Mouse (Mus musculus) MEL-GATA-1-ER (cell line): Measurements from ENCODE around the gene Rgs9bp.

Source experiments
- DNase-seq: peaks from one replicate; pipeline ENCODE4 v3.0.0-alpha.2; 2012; ENCODE audit warnings: low read depth; ENCODE audit errors: extremely low read depth

Gene Rgs9bp

GRCm38 (mm10) chr7:35585191-35586054, at the start of gene Rgs9bp:
Gene Rgs9bp, minus strand, starts transcription at chr7:35585582.
- DNase-seq, result peak; percentile 36

DNA sequence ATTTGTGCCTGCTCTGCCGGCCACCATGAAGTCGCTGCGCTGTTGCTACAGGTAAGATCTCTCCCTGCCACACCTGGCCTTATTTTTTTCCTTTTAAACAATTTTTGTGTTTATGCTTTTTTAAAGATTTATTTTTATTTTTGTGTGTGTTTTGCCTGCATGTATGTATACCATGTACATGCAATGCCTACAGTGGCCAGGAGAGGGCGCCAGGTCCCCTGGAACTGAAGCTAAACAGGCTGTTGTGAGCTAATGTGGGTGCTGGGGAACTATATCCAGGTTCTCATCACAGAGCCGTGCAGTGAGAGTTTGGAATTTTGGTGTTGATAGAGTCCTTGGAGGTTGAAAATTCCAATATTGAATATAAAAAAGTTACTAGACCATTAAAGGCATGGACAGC, 43.1 kb upstream of the Rgs9bp start:
- no peak for DNase-seq

GRCm38 (mm10) chr7:35627371-35627770, 42.0 kb upstream of the Rgs9bp start:
- no peak for DNase-seq

GRCm38 (mm10) chr7:35626038-35626437, 40.7 kb upstream of the Rgs9bp start:
- DNase-seq, result no peak

DNA sequence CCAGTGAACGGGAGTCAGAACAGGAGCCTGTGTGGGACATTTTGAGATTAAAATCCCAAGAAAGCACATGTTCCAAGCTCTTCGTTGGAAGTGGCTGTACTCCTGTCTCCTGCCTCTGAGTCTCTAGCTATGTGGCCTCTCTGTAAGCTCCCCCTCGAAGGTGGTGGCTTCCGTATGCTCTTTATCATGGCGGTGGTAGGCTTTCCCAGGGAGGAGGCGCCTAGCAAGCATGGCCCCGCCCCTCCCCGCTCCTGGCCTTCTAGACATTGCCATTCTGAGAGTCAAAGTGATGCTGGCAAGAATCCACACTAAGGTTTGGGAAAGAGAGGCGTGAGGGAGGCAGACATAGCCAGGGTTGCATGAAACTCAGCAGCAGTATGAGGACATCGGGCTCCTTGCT, 37.2 kb upstream of the Rgs9bp start:
- DNase-seq, result no peak

DNA sequence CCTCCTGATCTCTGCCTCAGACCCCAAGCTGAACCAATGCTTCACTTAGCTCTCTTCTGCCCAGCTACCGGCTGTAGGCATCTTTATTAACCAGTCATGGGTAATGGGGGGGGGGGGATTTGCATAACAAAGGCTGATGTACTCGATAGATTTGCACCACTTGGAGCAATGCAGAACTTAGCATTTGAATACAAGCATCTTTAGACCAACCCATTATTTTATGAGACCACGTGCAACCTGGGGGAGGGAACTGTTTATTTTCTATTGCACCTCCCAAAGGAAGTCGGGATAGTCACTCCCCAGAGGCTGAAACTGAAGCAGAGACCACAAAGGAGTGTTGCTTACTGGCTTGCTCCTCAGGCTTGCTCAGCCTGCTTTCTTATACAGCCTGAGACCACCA, 32.1 kb upstream of the Rgs9bp start:
- no peak for DNase-seq

DNA sequence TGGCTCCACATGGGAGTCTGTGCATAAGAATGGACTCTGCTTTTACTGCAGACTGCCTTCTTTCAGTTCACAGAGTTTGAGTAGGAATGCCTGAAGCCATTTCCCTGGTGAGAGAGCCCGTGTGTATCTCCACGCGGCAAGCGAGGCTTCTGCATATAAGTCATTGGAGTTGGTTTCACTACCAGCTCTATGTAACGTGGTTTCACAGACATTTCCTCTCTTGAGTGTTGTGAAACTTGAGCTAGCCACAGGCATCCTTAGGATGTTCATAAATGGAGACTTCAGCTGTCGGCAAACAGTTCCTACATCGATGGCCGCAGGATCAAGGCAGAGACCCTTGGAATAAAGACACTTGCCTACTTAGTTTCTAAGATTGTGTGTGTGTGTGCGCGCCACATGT, 23.9 kb upstream of the Rgs9bp start:
- DNase-seq, result no peak

DNA sequence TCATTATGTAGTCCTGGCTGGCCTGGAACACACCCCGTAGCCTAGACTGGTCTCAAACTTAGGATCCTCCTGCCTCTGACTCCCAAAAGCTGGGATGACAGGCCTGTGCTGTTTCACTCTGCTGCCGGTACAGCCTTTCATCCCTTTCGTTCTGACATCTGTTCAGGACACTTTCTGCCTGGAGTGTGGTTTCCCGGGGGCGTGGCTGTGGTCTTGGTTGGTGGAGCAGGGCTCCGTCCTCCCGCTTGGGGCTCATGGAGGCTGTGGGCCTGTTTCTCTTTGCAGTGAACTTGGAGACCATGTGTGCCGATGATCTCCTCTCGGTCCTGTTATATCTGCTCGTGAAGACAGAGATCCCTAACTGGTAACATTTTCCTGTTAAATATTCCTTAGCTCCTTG, 21.4 kb upstream of the Rgs9bp start:
- no peak for DNase-seq

DNA sequence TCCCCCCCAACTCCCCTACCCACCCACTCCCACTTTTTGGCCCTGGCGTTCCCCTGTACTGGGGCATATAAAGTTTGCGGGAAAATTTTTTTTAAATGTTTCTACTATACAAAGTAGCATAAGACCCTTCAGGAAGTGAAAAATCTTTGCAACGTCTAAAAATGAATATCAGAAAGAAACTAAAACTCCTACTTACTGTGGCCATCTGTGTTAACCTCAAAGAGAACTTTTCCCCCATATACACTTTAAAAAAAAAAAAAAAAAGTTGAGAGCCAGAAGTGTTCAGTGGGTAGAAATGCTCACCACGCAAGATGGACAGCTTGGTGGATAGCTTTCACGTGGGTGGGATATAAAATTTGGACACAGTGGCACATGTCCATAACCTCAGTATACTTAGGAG, 17.4 kb upstream of the Rgs9bp start:
- no peak for DNase-seq

- peak; percentile 35 for DNase-seq
Observed at GRCm38 (mm10) chr7:35601106-35601505, 15.7 kb upstream of the Rgs9bp start.

DNA sequence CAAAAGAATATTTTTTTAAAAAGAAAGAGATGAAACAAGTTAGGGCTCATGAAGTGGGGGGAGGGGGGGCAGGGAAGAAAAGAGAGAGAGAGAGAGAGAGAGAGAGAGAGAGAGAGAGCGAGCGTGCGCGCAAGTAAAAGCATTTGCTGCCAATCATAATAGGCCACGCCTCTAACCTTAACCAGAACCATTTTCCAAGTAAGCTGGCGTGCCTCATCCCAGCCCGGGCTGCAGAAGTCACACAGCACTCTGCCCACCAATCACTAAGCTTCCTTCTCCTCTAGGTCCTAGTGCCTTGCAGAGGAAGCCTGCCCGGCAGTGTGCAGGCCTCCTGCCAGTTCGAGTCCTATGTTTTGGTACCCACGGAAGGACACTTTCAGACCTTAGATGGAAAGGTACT, 14.6 kb upstream of the Rgs9bp start:
- no peak for DNase-seq

- no peak for DNase-seq
Observed at GRCm38 (mm10) chr7:35599492-35599891, 14.1 kb upstream of the Rgs9bp start.

- no peak for DNase-seq
Observed at GRCm38 (mm10) chr7:35594311-35594710, 8.9 kb upstream of the Rgs9bp start.

DNA sequence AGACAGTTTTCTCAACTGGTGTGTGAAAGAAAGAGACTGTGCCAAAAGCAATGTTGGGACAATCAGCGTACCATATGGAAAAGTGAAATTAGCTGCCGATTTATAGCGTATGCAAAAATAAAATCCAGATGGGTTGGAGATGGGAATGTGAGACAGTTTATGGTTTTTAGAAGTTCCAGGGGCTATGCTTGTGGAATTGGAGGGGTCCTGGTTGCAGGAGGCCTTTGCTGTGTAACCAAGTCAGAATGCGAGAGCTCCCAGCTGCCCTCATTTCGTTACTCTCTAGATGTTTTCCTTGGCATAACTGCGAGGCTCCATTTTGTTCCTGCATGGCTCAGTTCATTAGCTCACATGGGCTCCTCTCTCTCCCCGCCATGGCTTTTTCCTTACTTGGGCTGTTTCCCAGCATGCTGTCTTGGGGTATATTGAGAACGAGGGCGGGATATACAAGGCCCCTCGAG, 5.4 kb upstream of the Rgs9bp start:
- DNase-seq, result no peak

DNA sequence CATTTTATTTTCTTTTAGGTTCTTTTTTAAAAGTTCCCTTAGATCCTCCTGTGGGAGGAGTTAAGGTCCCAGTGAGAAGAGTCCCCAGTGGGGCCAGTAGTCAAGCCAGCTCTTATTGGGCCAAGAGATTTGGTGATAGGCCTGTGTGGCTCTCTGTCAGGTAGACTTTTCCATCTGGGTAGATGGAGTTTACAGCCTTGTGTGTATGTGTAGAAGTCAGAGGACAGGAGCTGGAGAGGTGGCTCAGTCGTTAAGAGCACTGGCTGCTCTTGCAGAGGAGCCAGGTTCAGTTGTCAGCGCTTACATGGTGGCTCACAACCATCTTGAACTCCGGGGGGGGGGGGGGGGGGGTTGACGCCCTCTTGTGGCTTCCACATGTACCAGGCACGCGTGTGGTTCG, 4.1 kb upstream of the Rgs9bp start:
- no peak for DNase-seq

GRCm38 (mm10) chr7:35588680-35589428, 3.5 kb upstream of the Rgs9bp start:
- DNase-seq, result peak; percentile 89

GRCm38 (mm10) chr7:35587728-35588127, 2.3 kb upstream of the Rgs9bp start:
- DNase-seq, result no peak

- DNase-seq, result no peak
Observed at GRCm38 (mm10) chr7:35586906-35587445, 1.6 kb upstream of the Rgs9bp start.

GRCm38 (mm10) chr7:35586055-35586905, 898 bp upstream of the Rgs9bp start, which contains the start of gene Ankrd27:
Gene Ankrd27, plus strand, starts transcription at chr7:35586244.
- DNase-seq, result peak; percentile 93

DNA sequence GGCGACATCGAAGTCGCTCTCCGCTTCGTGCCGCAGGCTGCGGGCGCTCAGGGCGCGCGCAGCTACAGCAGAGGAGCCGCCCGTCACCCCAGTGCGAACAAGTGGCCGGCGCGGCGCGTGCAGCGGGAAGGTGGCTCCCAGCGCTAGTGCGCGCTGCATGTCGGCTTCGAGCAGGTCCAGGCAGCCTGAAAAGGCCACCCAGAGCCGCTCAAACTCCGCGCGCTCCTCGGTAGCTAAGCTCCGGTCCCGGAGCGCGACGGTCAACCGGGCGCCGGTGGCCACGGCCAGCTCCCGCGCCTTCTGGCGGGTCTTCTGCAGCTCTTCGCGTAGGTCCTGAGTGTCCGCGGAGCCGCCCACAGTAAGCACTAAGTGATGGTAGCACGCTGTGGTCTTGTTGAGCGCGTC, 594 bp downstream of the Rgs9bp start:
- DNase-seq, result no peak

DNA sequence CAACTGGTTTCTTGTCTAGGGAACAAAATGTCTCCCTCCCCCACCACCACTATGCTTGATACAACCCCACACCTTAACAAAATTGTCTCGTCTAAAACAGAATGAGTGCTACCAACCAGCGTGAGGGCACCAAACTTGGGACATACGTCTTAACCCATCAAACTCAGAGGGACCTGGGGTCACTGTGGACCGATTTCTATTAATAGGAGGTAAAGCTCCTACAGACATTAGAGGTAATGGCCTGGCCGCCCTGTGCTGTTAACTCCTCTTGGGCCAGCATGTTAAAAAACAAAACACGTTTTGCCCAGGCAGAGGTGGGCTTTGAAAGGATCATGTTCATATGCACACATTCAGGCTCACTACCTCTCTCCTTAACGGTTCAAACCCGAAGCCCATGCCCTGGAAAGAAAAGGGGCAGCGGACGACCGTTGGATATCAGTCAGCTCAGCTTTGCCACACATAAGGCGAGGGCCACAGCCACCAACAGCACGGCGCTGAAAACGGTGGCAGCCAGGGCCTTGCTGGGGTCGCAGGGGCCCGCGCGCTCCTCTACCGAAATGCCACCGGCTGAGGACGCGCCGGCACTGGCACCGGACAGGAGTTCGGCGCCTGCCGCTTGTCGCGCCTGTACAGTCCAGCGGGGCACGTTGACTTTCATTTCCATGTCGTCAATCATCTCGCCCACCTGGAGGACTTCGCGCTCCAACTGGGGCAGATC, 1.2 kb downstream of the Rgs9bp start:
- no peak for DNase-seq
